Mouse (Mus musculus) megakaryocyte-erythroid progenitor cell, adult 5-6 weeks (primary cell): ENCODE data around the gene Igsf9. TPM values are rescaled to one million over a fixed set of nuclear protein-coding genes. Genes with fewer than 3 reads are reported as not detected.
A peak's percentile ranks its signal among the peaks of the same experiment; 100 is the strongest.

ENCODE experiments used
- ATAC-seq: replicated peaks from 2 replicates; pipeline ENCODE4 v1.8.0; 2016; ENCODE audit warnings: mild to moderate bottlenecking, inconsistent platforms; ENCODE audit not compliant: severe bottlenecking, poor library complexity, low FRiP score, low TSS enrichment
- total RNA-seq, 2 experiments: library from RNA; stranded (forward) in 1 of 2; stranded (reverse) in 1 of 2; fragments of 200-1000, 215-1000 nt in 1 of 2; fragments of >200 nt in 1 of 2; fragmentation: Nextera tagmentation in 1 of 2; gene quantifications; 2 replicates each; pipeline ENCODE4 v1.2.3; 2014 to 2017

Gene Igsf9
- total RNA-seq, 2 experiments from 2014 or later: 0.09 TPM; not detected in 1

DNA sequence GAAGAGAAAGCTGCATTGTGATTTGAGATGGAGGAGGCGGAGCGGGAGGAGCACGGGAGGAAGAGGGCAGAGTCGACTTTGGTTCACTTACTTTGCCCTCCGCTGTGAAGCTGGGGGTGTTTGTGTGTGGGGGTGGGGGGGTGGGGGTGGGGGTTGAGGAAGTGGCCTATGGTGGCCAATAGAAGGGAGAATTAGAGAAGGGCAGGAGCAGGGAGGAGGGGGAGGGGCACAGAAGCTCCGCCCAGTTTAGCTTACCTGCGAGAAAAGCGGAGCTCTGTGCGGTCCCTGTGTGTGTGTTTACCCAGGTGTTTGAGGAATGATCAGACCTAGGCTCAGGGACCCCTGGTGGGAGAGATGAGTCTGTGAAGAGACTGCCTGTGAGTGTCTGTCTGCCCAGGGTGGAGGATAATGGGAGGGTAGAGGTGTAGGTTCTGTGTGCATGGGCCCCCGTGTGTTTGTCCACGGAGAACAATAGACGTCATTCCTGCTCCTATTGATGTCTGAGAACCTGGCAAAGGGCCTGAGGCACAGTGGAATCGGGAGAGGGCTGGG lies 28.9 kb downstream of the Igsf9 start:
- no peak for ATAC-seq

DNA sequence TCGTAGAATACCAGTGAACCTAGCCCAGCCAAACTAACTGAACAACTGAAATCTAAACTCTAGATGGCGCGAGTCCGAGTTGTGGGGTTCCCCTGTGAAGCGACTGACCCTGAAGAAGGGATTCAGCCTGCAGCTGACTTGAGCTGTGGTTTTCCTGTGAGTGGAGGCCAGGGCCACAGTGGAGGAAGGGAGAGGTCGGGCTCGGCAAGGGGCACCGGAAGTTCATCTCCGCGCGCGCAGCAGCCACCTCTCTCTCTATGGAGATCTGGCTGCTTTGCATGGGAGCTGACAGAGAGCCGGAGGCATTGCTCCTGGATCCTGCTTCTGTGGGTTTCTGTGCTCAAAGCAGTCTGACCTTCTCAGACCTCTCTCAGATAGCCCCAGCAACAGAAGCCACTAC lies 31.4 kb downstream of the Igsf9 start:
- ATAC-seq: peak; percentile 18

DNA sequence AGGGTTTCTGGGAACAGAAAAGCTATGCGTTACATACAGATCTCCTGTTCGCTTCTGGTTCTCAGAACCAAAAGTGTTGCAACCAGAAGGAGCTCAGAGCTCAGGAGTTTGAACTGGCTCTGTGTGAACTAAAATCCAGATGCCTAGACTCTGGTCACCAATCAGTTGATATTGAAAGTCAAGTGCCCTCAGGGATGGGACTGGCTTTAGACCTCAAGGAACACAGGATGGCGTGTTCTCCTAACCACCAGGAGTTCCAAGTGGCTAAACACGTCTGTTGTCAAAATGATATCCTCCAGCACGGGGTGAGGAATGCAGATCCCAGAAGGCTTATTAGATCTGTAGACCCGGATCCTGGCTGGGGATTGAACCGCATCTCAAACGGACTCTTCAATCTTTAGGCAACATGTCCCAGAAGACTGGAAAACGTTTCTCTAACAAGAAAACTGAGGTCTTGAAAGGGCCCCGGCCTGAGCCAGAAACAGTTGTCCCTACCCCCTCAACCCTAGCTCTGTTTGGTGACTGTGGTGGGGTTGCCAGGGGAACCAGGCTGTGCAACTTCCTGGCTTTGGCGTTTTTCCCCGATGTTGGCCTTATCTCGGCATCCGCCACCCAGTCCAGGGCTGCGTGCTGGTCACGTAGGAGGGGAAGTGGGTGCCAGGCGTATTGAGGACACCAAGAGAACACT lies 32.1 kb downstream of the Igsf9 start:
- ATAC-seq: peak; percentile 87

DNA sequence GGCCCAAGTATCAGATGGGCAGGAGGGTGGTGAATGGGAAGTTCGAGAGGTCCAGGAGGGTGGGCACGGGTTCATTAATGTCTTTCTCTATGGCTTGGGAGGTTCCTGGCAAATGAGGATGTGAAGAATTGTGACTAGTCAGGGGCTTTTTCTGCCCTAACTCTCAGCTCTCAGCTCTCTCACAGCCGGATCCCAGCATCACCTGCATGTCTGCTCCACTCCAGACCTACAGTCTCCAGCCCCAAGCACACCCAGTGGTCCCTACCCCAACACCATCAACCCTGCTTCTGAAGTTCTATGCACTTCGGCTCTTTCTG lies 32.6 kb downstream of the Igsf9 start:
- ATAC-seq: peak; percentile 9; the same call in 1 of the 2 replicates

DNA sequence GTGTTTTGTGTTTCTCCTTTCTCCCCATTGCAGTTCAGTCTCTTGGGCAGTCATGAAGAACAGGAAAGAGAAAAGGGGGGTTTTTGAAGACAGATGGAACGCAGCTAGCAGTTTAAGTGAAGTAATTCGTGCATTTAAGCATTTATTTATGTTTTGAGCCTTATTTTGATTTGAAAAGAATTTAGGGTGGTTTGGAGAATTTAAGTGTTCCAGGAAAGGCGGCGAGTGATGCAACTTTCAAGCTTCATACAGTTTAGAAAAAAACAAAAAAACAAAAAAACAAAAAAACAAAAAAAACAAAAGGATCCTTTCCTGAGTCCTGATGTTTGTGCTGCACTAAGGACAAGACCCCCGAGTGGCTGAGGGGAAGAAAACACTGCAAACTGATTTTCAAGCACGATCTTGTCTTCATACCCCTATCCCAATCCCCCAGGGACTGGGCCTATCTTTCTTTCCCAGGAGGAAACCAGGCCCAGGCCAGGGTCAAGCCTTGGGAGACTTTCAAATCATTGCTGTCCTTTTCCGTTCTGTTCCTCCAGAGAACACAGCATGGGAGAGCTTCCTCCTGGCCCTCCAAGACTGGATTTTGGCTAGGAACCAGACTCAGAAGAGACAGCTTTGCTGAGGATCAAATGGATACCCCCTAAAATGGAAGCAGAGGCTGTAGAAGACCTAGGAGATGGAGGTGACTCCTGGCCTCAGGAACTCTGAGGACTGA lies 33.1 kb downstream of the Igsf9 start:
- ATAC-seq: no peak

DNA sequence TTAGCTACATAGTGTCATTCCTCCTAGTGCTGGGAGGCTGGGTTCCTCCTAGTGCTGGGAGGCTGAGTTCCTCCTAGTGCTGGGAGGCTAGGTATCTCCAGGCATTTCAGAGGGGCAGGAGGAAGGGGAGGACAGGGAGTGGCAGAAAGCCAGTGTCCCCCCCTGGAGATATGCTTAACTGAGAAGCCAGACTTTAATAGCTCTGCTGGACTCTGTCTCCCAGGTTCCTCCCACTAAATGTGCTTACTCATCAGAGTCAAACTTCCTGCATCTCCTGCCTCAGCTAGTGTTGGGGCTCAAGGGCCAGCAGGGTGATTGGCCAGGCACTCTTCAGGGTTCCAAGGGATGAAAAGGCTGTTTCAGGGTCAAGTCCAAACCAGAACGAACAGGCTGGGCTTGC lies 33.8 kb downstream of the Igsf9 start:
- no peak for ATAC-seq

DNA sequence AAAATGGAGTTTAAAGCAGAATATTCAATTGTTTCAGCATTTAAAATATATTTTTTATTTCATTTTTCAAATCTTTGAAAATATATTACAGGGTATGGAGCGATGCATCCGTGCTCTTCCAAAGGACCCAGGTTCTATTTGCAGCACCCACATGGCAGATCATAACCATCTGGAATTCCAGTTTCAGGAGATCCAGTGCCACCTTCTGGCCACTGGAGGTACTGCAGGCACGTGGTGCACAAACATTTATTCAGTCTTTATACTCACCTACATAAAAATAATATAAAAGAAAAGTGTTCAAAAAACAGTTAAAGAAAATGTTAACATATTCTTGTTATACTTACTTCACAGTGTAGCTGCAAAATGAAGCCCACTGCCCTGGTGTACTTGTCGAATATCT lies 36.4 kb downstream of the Igsf9 start:
- no peak for ATAC-seq

DNA sequence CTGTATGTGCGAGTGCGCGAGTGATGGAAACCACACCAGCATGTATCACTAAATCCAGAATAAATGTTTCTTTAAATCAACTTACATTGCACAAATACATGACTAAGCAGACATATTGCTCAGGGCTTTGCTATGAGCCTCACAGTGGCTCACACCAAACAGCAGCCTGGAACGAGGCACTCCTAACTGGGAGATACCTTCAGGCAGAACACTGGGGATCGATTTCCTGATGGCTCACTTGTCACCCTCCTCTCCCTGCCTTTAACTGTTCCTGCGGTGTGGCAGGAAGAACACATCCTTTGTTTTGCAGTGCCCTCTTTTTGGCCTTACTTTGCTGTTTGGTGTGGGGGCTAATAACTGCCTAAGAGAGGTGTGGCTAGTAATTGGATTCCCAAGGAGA lies 38.1 kb downstream of the Igsf9 start:
- ATAC-seq: no peak

DNA sequence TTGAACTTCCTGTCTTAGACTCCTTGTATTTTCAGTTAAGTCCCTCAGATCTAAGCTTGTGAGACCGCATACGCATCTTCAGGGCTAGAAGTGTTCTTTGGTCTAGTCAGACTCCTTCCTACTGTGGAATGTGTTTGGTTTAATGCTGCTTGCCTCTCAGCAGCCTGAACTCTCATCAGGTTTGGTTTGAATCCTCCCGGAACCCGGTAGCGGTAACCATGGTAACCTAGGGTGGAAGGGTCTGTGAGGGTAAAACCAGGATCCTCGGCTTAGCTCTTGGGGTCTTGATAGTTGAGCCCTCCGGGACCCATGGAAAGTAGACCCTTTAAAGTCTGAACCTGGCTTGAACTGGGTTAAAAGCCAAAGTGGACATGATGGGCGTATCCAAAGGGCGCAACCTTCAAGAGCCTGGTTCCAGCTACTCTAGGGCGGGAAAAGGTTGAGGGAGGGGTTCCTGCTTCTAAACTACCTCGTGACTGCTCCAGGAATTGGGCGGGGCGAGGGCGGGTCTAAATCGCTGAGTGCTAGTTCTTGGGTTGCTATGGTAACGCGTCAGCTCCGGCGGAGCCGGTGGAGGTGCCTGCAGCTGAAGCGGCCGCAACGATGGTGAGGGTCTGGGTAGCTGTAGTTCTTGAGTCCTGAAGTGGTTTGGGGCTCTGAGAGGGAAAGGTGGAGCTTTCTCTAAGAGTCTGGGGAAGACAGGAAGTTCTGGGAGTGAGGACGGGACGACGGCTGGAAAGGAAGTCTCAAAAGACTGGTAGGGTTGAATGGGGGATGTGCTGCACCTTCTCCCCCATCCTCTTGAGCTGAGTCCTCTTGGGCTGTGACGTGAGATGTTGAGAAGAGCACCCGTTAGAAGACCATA lies 39.2 kb downstream of the Igsf9 start, which contains the start of gene Cfap45:
Gene Cfap45, plus strand, starts transcription at position 226 of the 865 bp plus-strand sequence.
- ATAC-seq: peak; percentile 36

DNA sequence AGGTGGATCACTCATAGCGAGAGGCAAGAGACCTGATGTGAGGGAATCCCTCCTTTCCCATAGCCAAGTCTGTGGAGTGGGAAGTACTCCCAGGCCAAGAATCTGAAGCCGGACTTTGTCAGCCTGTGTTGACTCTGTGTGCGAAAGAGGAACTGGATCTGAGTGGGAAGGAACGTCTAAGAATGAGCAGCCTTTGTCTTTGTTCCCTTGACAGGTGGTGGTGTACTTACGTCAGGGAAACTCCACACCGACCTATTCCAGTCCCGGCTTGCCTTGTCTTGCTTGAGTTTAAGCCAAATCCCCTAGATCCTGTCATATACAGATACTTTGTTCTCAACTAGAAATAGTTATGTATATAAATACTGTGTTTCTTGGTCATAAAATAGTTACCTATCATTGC lies 40.9 kb downstream of the Igsf9 start:
- ATAC-seq: no peak

DNA sequence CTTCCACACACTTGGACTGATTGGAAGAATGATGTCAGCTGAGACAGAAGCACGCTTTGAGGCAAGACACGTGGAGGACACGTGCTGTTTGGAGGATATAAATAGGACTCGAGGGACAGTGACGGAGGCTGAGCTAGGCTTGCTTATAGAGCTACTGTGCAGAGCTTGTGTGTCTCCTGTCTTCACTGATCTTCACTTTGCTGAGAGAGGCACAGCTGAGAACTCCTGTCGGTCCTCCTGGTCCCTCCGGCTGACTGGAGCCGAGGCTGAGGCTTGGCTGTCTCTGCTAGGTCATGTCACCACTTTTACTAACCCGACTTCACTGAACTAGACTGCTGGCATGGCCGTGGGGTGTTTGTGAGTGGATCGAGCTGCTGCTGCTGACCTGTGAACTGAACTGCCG lies 42.1 kb downstream of the Igsf9 start:
- no peak for ATAC-seq

DNA sequence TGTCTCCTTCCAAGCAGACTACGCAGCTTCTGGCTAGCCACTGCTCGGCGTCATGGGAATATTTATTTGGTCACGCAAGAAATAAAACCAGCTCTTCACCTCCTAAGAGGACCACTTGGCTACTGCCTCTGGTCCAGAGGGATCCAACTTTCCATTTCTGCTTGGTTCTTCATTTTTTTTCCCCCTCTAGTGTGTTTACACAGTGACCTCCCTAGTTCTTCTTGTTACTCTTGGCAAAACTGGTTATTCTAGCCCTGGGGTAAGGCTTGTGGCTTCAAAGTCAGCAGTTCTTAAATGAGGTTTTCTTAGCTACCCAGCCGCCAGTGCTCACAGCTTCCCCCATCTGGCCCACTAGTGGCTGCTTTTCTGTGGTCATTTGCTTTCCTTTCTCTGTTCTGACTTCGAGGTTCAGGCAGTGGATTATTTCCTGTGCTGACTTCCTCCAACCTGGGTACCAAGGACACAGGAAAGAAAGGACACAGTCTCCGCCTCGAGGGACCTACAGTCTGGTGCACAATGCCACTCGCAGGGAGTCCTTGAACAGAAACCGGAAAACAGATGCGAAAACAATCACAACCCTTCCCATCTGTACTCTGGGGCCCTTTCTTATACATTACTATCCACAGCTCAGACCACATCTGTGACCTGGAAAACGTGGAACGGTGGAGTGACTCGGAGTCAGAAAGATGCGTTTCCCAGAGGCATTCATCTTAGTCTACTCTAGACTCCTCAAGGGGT lies 43.6 kb downstream of the Igsf9 start:
- no peak for ATAC-seq

DNA sequence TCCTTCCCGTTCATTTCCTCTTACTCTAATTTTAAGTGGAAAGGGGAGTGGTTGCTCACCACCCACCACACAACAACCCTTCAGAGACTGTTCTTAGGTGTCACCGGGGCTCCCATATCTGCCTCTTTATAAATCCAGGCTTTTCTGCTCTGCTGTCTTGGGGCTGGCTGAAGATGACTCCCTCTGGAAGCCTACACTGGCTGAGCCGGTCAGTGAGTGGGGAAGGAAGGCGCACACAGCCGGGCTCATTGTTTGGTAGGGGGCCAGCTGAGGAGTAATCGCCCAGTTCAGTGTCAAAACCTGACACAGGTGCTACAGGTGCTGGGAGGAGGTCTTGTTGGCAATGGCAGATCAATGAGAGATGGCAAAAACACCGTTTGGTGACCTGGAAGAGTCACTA lies 44.4 kb downstream of the Igsf9 start:
- ATAC-seq: no peak

DNA sequence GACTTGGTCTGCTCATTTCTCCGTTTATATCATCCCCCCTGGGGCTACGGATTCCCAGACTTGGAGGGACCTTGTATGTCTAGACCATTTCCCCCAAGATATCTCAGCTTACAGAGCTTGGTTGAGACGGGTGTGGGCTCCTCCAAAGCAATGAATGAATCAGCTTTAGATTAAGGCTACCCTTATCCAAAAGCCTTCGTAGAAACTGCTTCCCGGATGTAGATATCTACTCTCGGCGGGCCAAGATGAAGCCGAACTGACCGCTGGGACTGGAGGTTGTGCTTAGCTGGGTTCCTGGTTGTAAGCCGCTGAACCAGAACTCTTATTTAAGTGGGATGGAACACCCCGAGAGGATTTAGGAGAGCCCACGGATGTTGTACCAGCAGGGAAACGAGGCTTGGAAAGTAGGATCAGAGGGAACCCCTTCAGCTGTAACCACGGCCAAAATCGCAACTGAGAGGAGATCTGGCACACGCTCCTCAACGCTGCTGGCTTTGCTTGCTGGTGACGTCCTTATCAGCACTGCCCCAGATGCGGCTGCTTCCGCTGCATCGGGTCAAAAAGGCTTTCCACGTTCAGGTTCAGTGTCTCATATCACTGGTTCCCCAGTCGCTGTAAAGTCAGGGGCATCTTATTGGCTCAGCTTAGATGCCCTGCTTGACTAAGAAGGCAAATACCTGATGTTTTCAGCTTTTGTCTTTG lies 44.9 kb downstream of the Igsf9 start:
- ATAC-seq: peak; percentile 87

DNA sequence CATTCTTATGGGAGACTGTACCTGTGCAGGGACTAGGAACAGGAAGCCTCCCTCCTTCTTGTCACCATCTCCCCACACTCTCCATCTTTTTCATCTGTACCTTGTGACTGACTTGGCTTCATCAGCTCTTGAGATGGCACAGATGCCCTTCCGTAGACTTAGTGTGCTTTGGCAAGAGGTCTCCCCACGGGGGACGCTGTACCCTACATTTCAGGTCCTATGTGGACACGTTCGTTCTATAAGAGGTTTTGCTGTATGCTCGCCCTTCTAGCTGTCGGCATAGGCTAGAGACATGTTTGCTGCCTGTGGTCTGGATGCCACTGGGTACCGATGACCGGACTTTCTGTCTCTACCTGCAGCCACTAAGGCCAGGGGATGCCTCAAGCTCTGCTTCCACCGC lies 45.8 kb downstream of the Igsf9 start:
- ATAC-seq: no peak

DNA sequence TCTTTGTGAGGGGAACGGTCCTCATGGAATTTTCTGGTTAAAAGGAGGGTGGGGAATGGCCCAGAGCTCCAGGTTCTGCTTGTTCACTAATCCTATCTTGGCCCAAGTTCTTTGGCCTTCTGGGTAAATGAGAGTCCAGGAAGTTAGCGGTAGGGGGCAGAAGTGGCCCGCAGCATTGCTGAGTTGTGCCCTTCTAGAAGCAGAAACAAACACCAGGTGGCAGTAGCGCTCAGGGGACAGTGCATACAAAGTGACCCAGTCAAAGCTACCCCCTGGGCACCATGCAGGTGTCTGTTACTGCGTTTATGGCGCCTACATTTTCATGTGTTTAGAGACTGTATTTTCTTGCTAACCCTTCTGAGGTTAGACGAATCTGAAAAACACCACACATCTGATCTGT lies 47.1 kb downstream of the Igsf9 start:
- peak; percentile 68 for ATAC-seq

DNA sequence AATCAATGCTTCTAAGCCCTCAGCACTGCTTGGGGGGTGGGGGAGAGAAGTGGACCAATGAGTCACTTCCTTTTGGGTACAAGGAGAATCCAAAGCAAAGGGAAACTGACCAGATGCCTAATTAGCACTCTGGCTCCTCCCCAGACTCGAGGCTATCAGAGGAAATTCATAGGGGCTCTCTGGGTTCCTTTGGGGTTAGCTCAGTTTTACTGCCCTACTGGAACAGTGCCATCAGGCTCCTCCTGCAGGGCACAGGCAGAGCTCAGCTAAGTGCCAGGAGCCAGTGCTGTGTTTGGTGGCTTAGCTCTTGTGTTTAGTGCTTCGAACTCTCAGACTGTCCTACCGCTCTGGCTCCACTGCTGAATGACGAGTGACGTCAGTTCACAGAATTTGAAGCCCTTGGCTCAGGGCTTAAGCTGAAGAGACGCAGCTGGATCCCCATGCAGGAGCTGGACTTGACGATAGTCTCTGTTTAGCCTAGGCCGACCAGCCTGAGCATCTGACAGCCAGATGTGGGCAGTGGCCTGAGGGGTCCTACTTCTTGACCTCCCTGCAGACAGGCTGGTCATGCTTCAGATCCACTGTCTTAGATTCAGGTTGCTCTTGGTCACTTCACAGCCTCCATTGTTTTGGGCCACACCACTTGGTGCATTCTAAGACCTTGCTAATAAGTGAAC lies 49.1 kb downstream of the Igsf9 start:
- ATAC-seq: no peak

DNA sequence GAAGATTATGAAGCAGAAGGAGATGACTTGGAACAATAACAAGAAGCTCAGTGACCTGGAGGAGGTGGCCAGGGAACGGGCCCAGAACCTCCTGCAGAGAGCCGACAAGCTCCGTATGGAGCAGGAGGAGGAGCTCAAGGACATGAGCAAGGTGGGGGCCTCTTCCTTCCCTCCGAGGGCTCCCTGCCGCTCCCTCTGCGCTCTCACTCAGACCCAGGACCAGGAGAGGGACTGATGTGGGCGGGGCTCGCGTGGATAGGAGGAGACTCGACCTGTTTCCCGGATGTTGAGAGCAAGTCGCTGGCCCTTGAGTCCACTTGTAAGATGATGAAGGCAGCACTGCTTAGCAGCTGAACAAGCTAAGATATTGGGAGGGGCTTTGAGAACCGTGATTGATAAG lies 51.0 kb downstream of the Igsf9 start:
- no peak for ATAC-seq
